Mouse (Mus musculus) gastrocnemius, postnatal 25 days (tissue): ENCODE measurements around the gene Pcsk2. TPM values are rescaled to one million over a fixed set of nuclear protein-coding genes. Genes with fewer than 3 reads are reported as not detected.

ENCODE experiments used
- DNase-seq: peaks from one replicate; pipeline ENCODE4 v3.0.0; 2022
- long read RNA-seq, 2 experiments: library from polyadenylated mRNA; stranded (forward); transcript quantifications; one replicate each; pipeline ENCODE4 v2.0.0; 2021
- total RNA-seq, 2 experiments: library from RNA; stranded (reverse); gene quantifications; 1 replicate in 1 of 2; 2 replicates in 1 of 2; pipeline ENCODE4 v1.2.3; 2021

Pcsk2 gene
- under 1 TPM in 1 of 2 experiments, not detected in 1; 0.08 TPM for total RNA-seq
- long read RNA-seq, experiment 1 = 0 reads
- long read RNA-seq, experiment 2 = 0 reads

GRCm38 (mm10) chr2:143545758-143546246 lies at the start of gene Pcsk2:
Gene Pcsk2 (plus strand): TSS chr2:143546156.
- DNase-seq = peak; percentile 48

GRCm38 (mm10) chr2:143500845-143501244 lies 45.1 kb upstream of the Pcsk2 start:
- DNase-seq = no peak

GRCm38 (mm10) chr2:143501760-143502159 lies 44.2 kb upstream of the Pcsk2 start:
- DNase-seq = no peak

- no peak for DNase-seq
These were observed 43.8 kb upstream of the Pcsk2 start for GRCm38 (mm10) chr2:143502203-143502602.

- DNase-seq = no peak
These were observed 9.5 kb upstream of the Pcsk2 start for GRCm38 (mm10) chr2:143536485-143536884.

GRCm38 (mm10) chr2:143545299-143545751 lies 631 bp upstream of the Pcsk2 start:
- no peak for DNase-seq

- DNase-seq = no peak
These were observed 656 bp downstream of the Pcsk2 start for GRCm38 (mm10) chr2:143546412-143547211.

- DNase-seq = no peak
These were observed 1.5 kb downstream of the Pcsk2 start for GRCm38 (mm10) chr2:143547251-143548090.

GRCm38 (mm10) chr2:143560384-143560783 lies 14.4 kb downstream of the Pcsk2 start:
- no peak for DNase-seq

- DNase-seq = no peak
These were observed 19.1 kb downstream of the Pcsk2 start for GRCm38 (mm10) chr2:143565062-143565461.

GRCm38 (mm10) chr2:143565961-143566360 lies 20.0 kb downstream of the Pcsk2 start:
- no peak for DNase-seq

- no peak for DNase-seq
These were observed 39.4 kb downstream of the Pcsk2 start for GRCm38 (mm10) chr2:143585341-143585740.

- DNase-seq = no peak
These were observed 44.4 kb downstream of the Pcsk2 start for GRCm38 (mm10) chr2:143590398-143590797.

GRCm38 (mm10) chr2:143603071-143603470 lies 57.1 kb downstream of the Pcsk2 start:
- DNase-seq = no peak

- DNase-seq = no peak
These were observed 58.0 kb downstream of the Pcsk2 start for GRCm38 (mm10) chr2:143603871-143604512.

- DNase-seq = no peak
These were observed 64.7 kb downstream of the Pcsk2 start for GRCm38 (mm10) chr2:143610355-143611331.

GRCm38 (mm10) chr2:143613466-143613865 lies 67.5 kb downstream of the Pcsk2 start:
- no peak for DNase-seq

GRCm38 (mm10) chr2:143614775-143615174 lies 68.8 kb downstream of the Pcsk2 start:
- DNase-seq = no peak

- DNase-seq = no peak
These were observed 75.0 kb downstream of the Pcsk2 start for GRCm38 (mm10) chr2:143620916-143621315.

- no peak for DNase-seq
These were observed 78.0 kb downstream of the Pcsk2 start for GRCm38 (mm10) chr2:143623916-143624315.

- no peak for DNase-seq
These were observed 97.3 kb downstream of the Pcsk2 start for GRCm38 (mm10) chr2:143643305-143643704.
